Mouse (Mus musculus) erythroblast, adult 5-6 weeks (primary cell): ENCODE results near the gene Pld3. TPM values are rescaled to one million over a fixed set of nuclear protein-coding genes. Genes with fewer than 3 reads are reported as not detected.

Experiments
- ATAC-seq: replicated peaks from 2 replicates; pipeline ENCODE4 v1.8.0; 2016; ENCODE audit warnings: moderate number of reproducible peaks, mild to moderate bottlenecking, moderate TSS enrichment, inconsistent platforms; ENCODE audit not compliant: poor library complexity, low FRiP score, severe bottlenecking
- total RNA-seq, 2 experiments: library from RNA; stranded (forward) in 1 of 2; stranded (reverse) in 1 of 2; fragments of 150-400 nt in 1 of 2; fragments of 200-764, 138-1000 nt in 1 of 2; gene quantifications; 2 replicates each; pipeline versions ENCODE4 v1.2.3 to v1.2.4; 2015 to 2017; ENCODE audit warnings: low replicate concordance in 2 of 2

Pld3 gene
- total RNA-seq (2015; ENCODE audit: low replicate concordance) (128 and 139 TPM in 2 replicates), total RNA-seq (2017; ENCODE audit: low replicate concordance) (73.6 and 84.7 TPM in 2 replicates)

DNA sequence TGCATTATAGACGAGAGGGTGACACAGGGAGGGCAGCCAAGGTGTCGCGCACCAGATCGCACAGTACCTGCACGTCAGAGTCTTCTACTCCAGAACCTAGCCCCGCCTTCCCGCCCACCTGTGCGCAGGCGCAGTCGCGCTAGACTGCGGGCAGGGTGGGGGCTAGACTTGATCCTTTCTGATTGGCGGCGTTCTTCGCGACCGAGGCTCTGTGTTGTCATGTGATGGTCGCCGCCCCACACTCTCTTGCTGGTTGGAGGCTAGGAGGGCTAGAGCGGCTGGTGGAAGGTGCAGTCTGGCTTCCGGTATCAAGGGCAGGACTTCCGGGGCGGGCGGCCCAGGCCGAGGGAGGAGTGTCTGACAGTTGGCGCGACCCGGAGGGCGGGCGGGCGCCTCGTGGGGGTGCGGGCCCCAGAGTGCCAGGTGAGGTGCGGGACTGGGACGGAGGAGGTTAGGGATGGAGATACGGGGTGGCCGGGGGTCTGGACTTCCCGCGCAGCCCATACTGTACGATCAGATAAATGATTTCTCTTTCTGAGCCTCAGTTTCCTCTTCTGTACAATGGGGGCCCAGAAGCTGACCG lies at the start of gene Pld3, which contains the start of gene 2310022A10Rik:
TSS of gene Pld3 (minus strand) at position 288 of the 583 bp plus-strand sequence.
TSS of gene 2310022A10Rik (plus strand) at position 303 of the 583 bp plus-strand sequence.
- ATAC-seq: peak; percentile 99

DNA sequence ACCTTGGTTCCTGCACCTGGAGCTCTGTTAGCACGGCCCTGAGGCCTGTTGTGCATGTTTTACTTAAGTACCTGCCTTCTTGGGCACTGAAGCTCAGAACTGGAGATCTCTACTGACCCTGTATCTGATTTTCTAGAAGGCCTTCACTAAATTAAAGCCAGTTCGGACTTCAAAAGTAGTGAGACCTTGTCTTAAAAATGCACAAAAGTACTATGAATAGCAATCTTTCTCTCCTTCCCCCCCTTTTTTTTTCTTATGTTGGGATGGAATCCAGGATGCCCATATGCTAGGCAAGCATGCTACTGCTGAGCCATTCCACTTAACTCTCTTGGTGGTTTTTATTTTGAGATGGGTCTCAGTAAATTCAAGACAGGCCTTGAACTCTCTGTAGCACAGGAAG lies 49.1 kb upstream of the Pld3 start:
- ATAC-seq: no peak

DNA sequence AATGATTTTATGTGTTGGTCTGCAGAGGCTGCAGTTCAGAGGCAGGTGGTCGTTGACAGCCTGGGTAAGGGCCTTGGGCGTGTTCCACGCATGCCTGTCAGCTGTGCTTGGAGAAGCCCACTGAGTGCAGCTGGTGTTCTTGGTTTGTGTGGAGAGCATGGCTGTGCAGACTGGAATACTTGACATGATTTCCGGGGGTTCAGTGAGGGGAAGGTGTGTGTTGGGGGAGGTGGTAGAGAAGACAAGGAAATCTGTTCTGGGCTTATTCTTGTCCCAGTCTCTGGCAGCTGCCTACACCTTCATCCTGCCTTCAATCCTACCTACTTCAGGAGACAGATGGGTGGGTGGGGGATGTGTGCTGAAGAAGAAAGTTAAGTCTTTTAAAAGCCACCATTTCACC lies 48.6 kb upstream of the Pld3 start:
- ATAC-seq: no peak

DNA sequence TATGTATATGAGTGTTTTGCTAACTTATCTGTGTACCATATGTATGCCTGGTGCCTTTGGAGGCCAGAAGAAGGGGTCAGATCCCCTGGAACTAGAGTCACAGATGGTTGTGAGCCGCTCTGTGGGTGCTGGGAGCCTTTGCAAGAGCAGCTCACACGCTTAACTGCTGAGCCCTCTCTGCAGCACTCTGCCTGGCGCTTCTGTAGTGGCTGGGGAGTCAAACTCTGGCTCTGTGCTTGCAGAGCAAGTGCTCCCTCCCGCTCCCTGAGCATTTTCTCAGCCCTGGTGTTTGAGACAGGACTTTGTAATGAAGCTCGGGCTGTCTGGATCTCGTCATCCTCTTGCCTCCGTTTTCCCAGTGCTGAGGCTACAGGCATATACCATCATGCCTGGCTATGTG lies 45.0 kb upstream of the Pld3 start:
- no peak for ATAC-seq

DNA sequence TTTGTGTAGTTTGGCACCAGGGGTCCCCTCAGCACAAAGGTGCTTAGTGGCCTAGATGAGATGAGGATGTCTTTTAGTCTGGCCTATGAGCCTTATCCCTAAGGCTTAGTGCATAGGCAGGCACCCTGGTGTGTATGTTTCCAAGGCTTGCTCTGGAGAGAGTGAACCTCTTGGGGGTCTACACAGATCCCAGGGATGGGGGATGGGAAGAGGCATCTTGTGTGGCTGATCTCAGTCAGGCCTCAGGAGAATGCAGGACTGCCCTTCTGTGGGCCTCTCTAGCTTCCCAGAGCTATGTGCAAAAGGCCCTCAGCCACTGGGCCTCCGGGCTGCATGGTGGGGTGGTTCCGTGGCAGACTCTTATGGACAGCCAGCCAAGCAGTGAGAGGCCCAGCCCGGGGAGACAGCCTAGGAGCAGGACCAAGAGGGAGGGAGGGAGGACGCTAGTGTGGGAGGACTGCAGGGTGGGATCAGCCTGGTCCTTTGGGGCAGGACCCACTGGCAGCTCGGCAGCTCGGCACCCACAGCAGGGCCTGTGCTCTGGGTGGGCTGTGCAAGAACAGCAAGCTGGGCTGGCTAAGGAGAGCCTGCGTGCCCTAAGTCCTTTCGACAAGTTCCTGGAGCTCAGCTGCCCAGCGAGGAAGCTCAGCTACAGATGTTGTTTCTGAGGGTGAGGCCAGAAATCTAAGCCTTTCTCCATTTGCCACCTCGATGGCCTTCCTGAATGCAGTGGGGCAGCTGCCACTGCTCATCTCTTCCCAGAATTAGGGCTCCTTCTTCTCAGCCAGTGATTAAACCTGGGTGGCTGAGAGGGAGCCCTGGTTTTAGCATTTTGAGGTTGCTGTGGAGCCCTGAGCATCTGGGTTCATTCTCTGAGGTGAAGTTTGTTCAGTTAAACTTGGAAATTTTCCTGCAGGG lies 43.8 kb upstream of the Pld3 start:
- no peak for ATAC-seq

DNA sequence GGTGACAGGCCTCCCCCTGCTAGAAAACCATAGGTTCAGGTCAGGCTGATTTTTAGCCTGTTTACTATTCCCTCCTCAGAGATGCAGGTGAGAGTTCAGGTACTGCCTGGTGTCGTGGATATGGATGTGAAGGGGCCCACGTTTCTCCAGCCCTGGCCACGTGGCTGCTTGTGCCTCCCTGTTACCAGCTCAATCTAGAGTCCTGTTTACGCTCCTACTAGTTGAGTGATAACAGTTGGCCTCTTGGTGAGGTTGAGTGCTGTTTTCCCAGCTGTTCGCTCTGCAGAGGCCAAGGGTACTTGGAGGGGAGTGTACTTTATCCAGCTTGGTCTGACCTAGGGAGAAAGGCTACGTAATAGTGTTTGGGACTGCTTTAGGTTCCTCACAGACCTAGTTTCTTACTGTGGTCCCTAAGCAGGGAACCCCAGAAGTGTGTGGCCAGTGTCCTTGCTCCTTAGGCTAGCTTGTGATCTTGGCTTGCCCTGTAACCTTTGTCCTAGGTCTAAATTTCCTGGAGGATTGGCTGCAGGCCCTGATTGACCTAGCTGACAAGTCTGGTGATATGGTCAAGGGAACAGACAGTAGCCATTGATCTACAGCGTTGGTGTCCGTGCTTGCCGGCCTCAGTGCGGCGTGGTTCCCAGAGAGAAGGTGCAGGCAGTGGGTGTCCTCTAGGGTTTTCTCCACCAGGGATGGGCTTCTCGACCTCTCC lies 40.1 kb upstream of the Pld3 start:
- no peak for ATAC-seq

DNA sequence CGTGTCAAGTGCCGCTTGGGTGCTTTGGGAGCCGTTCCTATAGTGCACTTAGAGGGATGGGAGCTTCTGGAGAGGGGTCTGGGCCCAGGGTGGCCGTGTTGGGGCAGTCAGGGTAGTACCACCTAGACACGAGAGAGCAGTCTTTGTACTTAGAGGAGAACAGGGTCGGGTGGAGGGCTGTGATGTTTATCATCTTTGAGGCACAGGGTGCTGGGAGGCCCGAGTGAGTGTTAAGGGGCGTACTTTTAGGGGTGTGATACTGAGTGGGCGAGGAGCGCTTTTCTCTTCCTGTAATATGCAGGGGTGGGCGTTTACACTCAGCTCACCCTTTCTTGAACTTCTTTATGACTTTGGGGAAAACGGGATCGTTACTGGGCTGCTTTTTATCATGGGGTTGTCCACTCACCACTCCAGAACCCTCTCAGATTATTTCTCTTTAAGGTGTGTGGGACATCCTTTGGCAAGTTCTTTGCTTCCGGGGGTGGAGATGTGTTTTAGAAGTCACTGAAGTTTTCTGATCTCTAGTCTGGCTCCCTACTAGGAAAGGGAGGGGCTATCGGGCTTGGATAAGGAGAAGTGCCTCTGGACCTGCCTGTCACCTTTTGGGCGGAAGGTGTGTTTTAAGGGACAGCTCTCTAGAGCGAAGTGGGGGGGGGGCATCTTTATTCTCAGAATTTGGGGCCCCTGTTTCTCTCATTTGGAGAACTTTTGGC lies 39.4 kb upstream of the Pld3 start:
- ATAC-seq: peak; percentile 42

DNA sequence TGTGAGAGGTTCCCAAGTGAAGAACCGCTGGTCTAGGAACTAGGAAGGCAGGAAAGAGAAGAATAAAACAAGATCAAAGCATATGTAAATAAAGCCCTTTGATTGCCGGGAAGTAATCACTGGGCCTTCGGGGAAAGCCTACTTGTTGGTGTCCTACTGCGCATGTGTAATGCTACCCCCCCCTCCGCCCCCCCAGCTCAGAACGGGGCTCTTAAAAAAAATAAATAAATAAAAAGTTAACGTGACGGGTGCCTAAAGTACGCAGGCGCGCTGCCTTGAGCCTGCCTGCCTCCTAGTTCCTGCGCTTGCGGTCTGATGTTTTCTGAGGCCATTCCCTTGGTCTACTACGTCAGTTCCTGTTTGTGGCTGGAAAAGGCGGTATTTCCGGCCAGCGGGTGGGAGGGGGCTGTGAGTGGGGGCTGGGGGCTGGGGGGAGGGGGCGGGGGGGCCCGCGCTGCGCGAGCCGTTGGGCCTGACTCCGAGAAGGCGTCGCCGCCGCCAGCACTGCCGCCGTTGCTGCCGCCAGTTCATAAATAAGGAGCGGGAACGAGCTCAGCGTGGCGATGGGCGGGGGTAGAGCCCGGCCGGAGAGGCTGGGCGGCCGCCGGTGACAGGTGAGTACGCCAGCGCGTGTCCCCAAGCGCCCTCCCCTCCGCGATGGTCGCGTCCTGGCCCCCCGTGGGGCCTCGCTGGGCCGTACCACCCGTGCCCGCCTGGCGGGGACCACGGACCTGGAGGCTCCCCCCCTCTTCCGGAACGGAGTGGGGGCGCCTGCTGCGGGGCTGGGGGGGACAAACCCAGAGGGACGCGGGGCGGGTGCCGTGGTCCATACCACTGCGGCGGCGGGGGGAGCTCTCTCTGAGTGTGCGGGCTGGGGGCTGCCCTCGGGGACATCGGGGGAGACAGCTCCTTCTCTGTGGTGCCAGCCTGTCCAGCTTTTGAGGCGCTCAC lies 38.5 kb upstream of the Pld3 start, which contains the start of gene Akt2:
TSS of gene Akt2 (plus strand) at position 287 of the 951 bp plus-strand sequence.
- ATAC-seq: peak; percentile 87

DNA sequence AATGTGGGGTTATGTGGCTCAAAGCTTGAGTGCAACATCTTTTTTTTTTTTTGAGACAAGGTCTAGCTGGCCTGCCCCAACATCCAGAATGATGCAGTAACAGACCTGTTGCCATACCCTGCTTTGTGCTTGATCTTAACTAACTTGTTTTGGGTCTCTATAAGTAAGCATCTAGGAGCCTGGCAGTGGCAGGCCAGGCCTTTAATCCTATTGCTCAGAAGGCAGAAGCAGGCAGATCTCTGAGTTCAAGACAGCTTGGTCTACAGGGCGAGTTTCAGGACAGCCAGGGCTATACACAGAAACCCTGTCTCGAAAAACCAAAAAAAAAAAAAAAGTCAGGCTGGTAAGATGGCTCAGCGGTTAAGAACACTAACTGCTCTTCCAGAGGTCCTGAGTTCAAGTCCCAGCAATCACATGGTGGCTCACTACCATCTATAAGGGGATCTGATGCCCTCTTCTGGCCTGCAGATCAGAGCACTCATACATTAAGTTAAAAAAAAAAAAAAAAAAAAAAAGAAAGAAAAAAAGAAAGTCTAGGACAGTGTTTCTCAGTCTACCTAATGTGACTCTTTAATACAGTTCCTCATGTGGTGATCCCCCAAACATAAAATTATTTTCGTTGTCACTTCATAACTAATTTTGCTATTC lies 37.7 kb upstream of the Pld3 start:
- ATAC-seq: no peak

DNA sequence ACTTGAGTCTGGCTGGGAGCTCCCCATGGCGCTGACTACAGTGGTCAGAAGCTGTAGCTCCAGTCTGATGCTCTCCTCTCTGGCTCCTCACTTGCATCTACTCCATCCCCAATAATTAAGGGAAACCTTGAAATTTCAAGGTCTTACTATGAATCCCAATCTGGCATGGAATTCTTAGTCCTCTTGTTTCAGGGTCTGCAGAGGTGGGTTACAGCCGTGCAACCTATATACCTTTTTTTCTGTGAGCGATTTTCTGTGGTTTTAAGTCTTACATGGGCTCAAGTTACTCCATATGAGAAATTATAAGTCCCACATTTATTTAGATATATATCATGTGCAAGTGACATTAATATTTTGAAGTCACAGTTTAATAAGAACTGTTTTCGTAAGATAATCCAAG lies 37.1 kb upstream of the Pld3 start:
- ATAC-seq: no peak

DNA sequence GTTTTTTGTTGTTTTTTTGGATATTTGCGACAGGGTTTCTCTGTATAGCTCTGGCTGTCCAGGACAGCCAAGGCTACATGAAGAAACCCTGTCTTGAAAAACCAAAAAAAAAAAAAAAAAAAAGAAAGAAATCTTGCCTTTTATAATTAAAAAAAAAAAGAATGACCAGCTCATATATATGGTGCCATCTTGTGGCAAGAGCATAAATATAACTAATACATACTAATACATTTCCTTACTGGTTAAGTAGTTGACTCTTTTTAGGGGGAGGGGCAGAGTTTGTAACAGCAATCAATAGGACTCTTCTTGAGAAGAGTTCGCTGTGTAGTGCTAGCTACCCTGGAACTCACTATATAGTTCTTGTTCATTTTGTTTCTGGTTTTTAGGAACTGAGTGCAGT lies 34.7 kb upstream of the Pld3 start:
- no peak for ATAC-seq

DNA sequence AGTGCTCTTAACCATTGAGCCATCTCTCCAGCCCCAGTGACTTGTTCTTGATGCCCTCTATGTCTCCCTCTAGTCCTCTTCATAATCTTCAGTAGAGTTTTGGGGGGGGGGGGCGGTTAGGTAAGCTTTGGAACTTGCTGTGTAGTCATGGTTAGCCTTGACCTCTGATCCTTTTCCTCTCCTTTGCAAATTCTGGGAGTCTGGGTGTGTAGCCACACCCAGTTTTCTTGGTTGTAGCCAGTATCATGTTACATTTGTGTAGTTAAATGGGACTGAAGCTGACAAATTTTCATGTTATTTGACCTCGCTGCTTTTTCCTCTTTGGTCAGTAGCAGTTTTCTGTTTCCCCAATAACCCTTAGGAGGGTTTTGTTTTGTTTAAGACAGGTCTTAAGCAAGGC lies 33.8 kb upstream of the Pld3 start:
- no peak for ATAC-seq

DNA sequence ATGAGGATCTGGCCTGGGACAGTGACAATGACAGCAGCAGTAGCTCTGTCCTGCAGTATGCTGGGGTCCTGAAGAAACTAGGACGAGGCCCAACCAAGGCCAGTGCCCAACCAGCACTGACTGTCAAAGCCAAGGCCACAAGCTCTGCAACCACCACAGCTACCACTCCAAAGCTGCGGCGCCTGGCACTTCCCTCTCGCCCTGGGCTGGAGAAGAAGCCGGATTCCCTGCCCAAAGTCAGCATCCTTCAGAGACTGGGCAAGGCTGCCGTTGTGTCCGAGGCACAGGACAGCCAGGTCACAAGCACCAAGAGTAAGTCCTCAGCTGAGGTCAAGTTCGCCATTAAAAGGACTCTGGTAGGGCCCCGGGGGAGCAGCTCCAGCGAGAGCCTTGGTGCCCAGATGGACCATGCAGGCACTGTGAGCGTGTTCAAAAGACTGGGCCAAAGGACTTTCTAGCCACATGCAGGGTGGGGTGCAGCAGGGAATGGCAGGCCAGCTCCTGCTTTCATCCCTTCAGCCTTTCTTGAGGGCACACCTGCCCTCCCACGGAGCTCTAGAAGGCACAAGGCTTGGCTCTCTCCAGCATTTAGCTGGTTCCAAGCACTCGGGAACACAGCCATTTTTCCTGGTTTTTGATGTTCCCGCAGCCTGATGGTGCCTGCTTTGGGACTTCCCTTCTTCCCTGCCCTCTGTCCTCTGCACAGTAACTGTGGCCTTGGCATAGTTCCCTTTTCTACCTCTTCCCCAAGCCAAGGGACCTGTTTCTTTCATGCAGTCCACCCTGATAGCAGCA lies 27.6 kb upstream of the Pld3 start:
- no peak for ATAC-seq

DNA sequence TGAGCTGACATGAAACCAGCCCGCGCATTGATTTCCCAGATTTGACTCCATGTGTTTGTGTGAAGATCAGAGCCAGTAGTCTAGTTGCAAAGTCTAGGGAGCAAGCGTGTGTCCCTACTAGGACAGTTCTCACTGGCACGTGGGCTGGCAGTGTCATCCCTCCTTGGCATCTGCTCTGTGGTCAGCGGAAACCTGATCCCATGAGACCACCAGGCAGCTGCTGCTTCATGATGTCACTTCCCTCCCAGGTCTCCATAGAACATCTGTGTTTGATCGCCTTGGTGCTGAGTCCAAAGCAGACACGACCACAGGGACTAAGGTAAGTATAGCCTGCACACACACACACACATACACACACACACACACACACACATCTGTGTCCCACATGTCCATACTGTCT lies 25.4 kb upstream of the Pld3 start:
- no peak for ATAC-seq

DNA sequence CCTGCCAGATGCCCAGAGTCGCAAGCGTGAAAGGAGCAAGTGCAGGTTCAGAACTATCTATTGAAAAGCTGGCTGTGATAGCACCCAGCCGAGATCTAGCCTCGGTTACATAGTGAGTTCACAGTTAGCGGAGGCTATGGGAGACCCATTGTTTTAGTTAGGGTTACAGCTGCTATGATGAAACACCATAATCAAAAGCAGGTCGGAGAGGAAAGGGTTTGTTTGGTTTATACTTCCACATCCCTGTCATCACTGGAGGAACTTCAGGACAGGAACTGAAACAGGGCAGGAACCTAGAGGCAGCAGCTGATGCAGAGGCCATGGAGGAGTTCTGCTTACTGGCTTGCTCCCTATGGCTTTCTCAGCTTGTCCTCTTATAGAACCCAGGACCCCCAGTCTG lies 24.6 kb upstream of the Pld3 start:
- ATAC-seq: no peak

DNA sequence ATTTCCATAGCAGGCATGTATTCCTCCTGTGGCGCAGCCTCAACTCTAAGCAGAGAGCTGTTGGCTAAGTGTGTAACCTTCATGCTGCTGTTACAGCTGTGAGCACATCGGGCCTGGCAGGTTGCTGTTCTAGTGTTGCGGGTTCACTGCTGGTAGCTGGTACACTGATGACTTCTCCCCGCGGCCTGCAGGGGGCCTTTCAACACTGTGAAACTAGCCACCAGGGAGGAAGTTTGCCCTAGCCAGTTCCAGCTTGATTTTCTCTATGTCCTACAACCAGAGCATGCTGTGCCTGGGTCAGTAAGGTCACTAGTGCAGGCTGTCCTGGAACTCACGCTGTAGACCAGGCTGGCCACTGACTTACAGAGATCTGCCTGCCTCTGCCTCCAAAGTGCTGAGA lies 23.9 kb upstream of the Pld3 start:
- peak; percentile 56; the same call in 1 of the 2 replicates for ATAC-seq

DNA sequence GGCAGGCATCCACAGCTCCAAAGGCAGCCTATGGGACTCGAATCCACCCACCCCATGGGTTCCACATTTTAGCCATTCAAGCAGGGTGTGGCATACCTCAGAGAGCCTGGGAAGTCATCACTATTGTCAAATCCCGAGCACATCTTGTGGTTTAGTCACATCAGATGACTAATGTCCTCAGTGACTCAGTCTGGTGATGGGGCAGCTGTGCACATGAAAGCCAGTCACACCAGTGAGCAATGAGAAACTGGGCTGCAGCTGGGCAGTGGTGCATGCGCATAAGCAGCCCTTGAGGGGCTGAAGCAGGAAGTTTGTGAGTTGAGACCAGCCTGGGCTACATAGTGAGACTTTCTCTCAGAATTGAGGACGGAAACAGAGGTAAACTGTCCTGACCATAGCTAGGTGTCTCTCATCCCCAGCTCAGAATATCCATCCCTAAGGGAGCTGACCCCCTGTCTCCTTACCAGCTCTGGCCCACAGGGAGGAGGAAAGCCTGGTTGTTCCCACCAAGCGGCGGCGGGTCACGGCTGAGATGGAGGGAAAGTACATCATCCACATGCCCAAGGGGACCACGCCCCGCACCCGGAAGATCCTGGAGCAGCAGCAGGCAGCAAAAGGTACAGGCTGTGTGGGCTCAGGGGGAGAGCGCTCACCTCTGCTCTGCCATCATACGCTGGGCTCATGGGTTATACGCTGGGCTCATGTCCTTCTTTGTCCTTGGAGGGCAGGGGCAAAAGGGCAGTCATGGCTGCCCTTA lies 21.3 kb upstream of the Pld3 start:
- no peak for ATAC-seq
